Mouse (Mus musculus) intestine, postnatal 0 days (tissue): ENCODE data around the gene Hils1. TPM values are rescaled to one million over a fixed set of nuclear protein-coding genes. Genes with fewer than 3 reads are reported as not detected.

Experiments used
- ATAC-seq: fragments of 200-750 bp; cut with Nextera tagmentation; 2 replicates; pipeline ENCODE4 v1.8.0; 2017; ENCODE audit warnings: mild to moderate bottlenecking, moderate TSS enrichment, moderate library complexity
- H3K27ac ChIP-seq: fragments of 300-500 bp; sonication (generic); 2 replicates; pipeline ENCODE4 v1.5.1; 2014; ENCODE audit warnings: mild to moderate bottlenecking, low read depth, low read length, moderate library complexity
- H3K27me3 ChIP-seq: fragments of 300-500 bp; sonication (generic); replicated peaks from 2 replicates; pipeline ENCODE4 v1.6.1; 2014; ENCODE audit warnings: low read length, mixed read lengths; ENCODE audit not compliant: control insufficient read depth, insufficient read depth
- H3K36me3 ChIP-seq: fragments of 300-500 bp; sonication (generic); 2 replicates; pipeline ENCODE4 v1.6.1; 2014; ENCODE audit warnings: mild to moderate bottlenecking, moderate library complexity; ENCODE audit not compliant: control insufficient read depth, insufficient read depth
- H3K4me1 ChIP-seq: fragments of 300-500 bp; sonication (generic); replicated peaks from 2 replicates; pipeline ENCODE4 v1.6.1; 2014; ENCODE audit warnings: antibody characterized with exemption, low read length, mixed read lengths; ENCODE audit not compliant: control insufficient read depth, insufficient read depth
- H3K4me2 ChIP-seq: fragments of 300-500 bp; sonication (generic); replicated peaks from 2 replicates; pipeline ENCODE4 v1.6.1; 2014; ENCODE audit warnings: low read depth, mild to moderate bottlenecking, moderate library complexity
- H3K4me3 ChIP-seq: fragments of 300-500 bp; sonication (generic); 2 replicates; pipeline ENCODE4 v1.5.1; 2014; ENCODE audit warnings: low read depth, low read length
- H3K9ac ChIP-seq: fragments of 300-500 bp; sonication (generic); 2 replicates; pipeline ENCODE4 v1.6.1; 2014; ENCODE audit warnings: mild to moderate bottlenecking, low read depth, low read length
- H3K9me3 ChIP-seq: fragments of 300-500 bp; sonication (generic); 2 replicates; pipeline ENCODE4 v1.6.1; 2016; ENCODE audit warnings: mixed run types; ENCODE audit not compliant: control insufficient read depth
- CTCF ChIP-seq: sonication (generic); IDR thresholded peaks from 2 replicates; pipeline ENCODE4 v1.5.1; 2016; ENCODE audit warnings: low read depth, mild to moderate bottlenecking, control low read depth, antibody characterized with exemption, moderate library complexity
- WGBS: fragments of 180-500 bp; shearing (Covaris S2); extraction: QIAGEN DNeasy Blood & Tissue Kit; methylation state at CpG from one replicate; pipeline ENCODE4 v1.1.7; 2014; 5-methylcytosine and 5-hydroxymethylcytosine counted together
- polyA plus RNA-seq: library from polyadenylated mRNA; unstranded; fragments of >200 nt; fragmentation: Nextera tagmentation; extraction: Ambion mirVana; gene quantifications from 2 replicates; pipeline ENCODE4 v1.2.1, GENCODE M21; 2015

Hils1 gene
- polyA plus RNA-seq, 1 experiment from 2014 or later, result not detected

- H3K4me2 ChIP-seq, result no peak overlapping the region
- TF ChIP-seq CTCF, result peak; percentile 94
- no peak overlapping the region for H3K9ac ChIP-seq
- H3K4me1 ChIP-seq, result no peaks in the 10 kb centered on the region
- ATAC-seq, result 0 out of 2 replicates have a peak, but pooled peaks have one; percentile 32
- no peaks in the 10 kb centered on the region; the same call in 1 of the 2 replicates for H3K27me3 ChIP-seq
- H3K4me3 ChIP-seq, result no peak overlapping the region
- 53% methylated on average over 15 of the region's 15 CpGs for WGBS
- H3K9me3 ChIP-seq, result no peaks in the 10 kb centered on the region
- no peaks in the 10 kb centered on the region for H3K36me3 ChIP-seq
- H3K27ac ChIP-seq, result no peak overlapping the region
Observed at GRCm38 (mm10) chr11:94970210-94970943, 3.0 kb downstream of the Hils1 start.

GRCm38 (mm10) chr11:94971895-94972615 is 4.7 kb downstream of the Hils1 start:
- 61% methylated on average over 16 of the region's 16 CpGs for WGBS

DNA sequence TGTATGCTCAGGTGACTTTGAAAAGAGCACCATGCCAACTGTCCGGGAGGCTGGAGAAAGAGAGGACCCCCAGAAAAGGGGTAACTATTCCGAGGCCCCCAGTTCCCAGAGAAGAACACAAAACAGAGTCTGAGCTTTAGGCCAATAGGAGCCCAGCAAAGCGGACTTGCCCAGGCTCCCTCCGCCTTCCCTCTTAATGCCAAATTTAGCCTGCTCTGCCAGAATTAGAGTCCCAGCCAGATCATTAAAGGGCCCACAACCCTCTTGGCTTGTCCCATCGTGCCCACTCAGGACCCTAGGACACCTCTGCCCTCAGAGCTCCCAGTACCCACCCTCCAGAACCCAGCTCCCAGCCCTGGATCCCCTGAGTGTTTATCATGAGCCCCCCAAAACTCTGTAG is 5.5 kb downstream of the Hils1 start:
- no peaks in the 10 kb centered on the region for H3K4me1 ChIP-seq
- H3K27me3 ChIP-seq, result no peaks in the 10 kb centered on the region; the same call in 1 of the 2 replicates
- H3K4me3 ChIP-seq, result no peak overlapping the region
- ATAC-seq, result no peak
- no peaks in the 10 kb centered on the region for H3K36me3 ChIP-seq
- 59% methylated on average over 5 of the region's 5 CpGs for WGBS
- H3K27ac ChIP-seq, result no peak overlapping the region
- H3K4me2 ChIP-seq, result no peak overlapping the region
- H3K9me3 ChIP-seq, result no peaks in the 10 kb centered on the region
- no peak for TF ChIP-seq CTCF
- H3K9ac ChIP-seq, result no peak overlapping the region

More at GRCm38 (mm10) chr11:94971895-94972615, 4.7 kb downstream of the Hils1 start:
- no peak overlapping the region for H3K27ac ChIP-seq
- no peaks in the 10 kb centered on the region for H3K36me3 ChIP-seq
- H3K4me3 ChIP-seq, result no peak overlapping the region
- no peaks in the 10 kb centered on the region; the same call in 1 of the 2 replicates for H3K27me3 ChIP-seq
- no peak for ATAC-seq
- no peak for TF ChIP-seq CTCF
- H3K9me3 ChIP-seq, result no peaks in the 10 kb centered on the region
- no peak overlapping the region for H3K4me2 ChIP-seq
- H3K4me1 ChIP-seq, result no peaks in the 10 kb centered on the region
- no peak overlapping the region for H3K9ac ChIP-seq

DNA sequence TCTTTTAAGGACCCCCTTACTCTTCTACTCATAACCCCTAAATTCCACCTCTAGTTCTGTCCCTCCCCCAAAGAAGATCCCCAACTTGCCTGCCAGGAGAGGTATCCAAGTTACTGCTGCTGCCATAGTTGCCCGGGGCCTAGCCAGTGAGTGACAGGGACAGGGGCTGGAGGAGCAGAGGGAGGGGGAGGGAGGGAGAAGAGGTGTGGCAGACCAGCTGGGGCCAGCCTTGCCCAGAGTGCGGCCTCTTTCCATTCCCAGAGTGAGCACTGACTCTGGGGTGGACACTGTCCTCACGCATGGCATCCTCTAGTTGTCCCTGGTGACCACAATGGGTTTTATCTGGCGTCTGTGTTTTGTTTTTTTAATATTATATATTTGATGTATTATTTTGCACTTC is 5.9 kb downstream of the Hils1 start:
- Histone ChIP-seq H3K27me3 (no peaks in the 10 kb centered on the region; the same call in 1 of the 2 replicates), H3K4me1 (no peaks in the 10 kb centered on the region), H3K4me2 (no peak overlapping the region), H3K36me3 (no peaks in the 10 kb centered on the region), H3K4me3 (no peak overlapping the region), H3K27ac (no peak overlapping the region), H3K9me3 (no peaks in the 10 kb centered on the region), H3K9ac (no peak overlapping the region)
- TF ChIP-seq CTCF, result no peak
- 48% methylated on average over 4 of the region's 4 CpGs for WGBS
- ATAC-seq, result no peak

GRCm38 (mm10) chr11:94974951-94975350 is 7.6 kb downstream of the Hils1 start:
- no peak for TF ChIP-seq CTCF

GRCm38 (mm10) chr11:94976199-94976598 is 8.8 kb downstream of the Hils1 start, which contains the start of gene Sgca:
TSS of gene Sgca (minus strand) at chr11:94976327.
- no peak within 1 kb of the TSS for H3K9ac ChIP-seq
- no peaks in the 10 kb centered on the region for H3K4me1 ChIP-seq
- WGBS, result 69% methylated on average over 5 of the region's 5 CpGs
- no peaks in the 10 kb centered on the region for H3K27me3 ChIP-seq
- no peak within 1 kb of the TSS for H3K4me2 ChIP-seq
- no peak within 1 kb of the TSS for H3K4me3 ChIP-seq
- no peak for TF ChIP-seq CTCF
- no peak within 1 kb of the TSS for H3K27ac ChIP-seq
- H3K36me3 ChIP-seq, result no peaks in the 10 kb centered on the region
- ATAC-seq, result no peak
- H3K9me3 ChIP-seq, result no peaks in the 10 kb centered on the region

More at GRCm38 (mm10) chr11:94974951-94975350, 7.6 kb downstream of the Hils1 start:
- Histone ChIP-seq H3K9ac (no peak overlapping the region), H3K4me3 (no peak overlapping the region), H3K4me2 (no peak overlapping the region), H3K36me3 (no peaks in the 10 kb centered on the region), H3K27me3 (no peaks in the 10 kb centered on the region), H3K4me1 (no peaks in the 10 kb centered on the region), H3K9me3 (no peaks in the 10 kb centered on the region), H3K27ac (no peak overlapping the region)
- 67% methylated on average over 2 of the region's 2 CpGs for WGBS
- ATAC-seq, result no peak
